Mouse (Mus musculus): ENCODE measurements around the gene Rabl6. TPM values are rescaled to one million over a fixed set of nuclear protein-coding genes. Genes with fewer than 3 reads are reported as not detected.

Gene Rabl6
- polyA plus RNA-seq, 1 experiment from 2014 or later = 64.3 TPM

- Histone ChIP-seq H3K36me3 (ENCODE audit: inconsistent target) (no peaks in the 10 kb centered on the region), H3K4me3 (ENCODE audit: inconsistent target) (no peak overlapping the region)
- WGBS (ENCODE audit: missing documents) = 60% methylated on average over 6 of the region's 6 CpGs
Observed at GRCm38 (mm10) chr2:25620386-25620785, 12.1 kb upstream of the Rabl6 start.

DNA sequence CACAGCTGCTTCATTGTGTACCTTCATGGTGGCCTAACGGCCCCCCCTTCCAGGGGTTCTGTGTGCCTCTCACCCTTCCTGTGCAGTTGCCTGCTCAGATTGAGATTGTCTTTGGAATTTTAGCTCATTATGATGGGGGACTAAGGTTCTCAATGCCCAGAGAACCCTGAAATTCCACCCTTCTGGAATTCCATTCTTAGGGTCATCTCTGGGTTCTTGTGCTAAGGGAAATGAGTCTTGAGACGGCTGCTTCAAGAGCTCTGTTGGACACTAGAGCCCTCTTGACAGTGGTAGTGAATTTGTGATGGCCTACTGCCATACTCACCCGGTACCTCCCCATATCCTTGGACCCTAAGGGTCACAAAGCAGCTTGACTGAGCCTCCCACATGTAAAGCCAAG is 9.3 kb upstream of the Rabl6 start, which contains the start of gene Ccdc183:
Gene Ccdc183, minus strand, starts transcription at position 101 of the 400 bp plus-strand sequence.
- 87% methylated on average over 3 of the region's 3 CpGs for WGBS (ENCODE audit: missing documents)
- Histone ChIP-seq H3K27ac (no peak within 1 kb of the TSS), H3K79me2 (ENCODE audit: inconsistent target) (no peaks in the 10 kb centered on the region), H3K4me3 (ENCODE audit: inconsistent target) (no peak within 1 kb of the TSS), H3K36me3 (ENCODE audit: inconsistent target) (no peaks in the 10 kb centered on the region)

More at GRCm38 (mm10) chr2:25620386-25620785, 12.1 kb upstream of the Rabl6 start:
- Histone ChIP-seq H3K79me2 (ENCODE audit: inconsistent target) (no peaks in the 10 kb centered on the region), H3K27ac (0 out of 2 replicates have a peak overlapping the region, but pooled peaks have one; percentile 62)

GRCm38 (mm10) chr2:25616398-25616797 is 8.1 kb upstream of the Rabl6 start:
- WGBS (ENCODE audit: missing documents) = 40% methylated on average over 18 of the region's 22 CpGs
- H3K4me3 ChIP-seq (ENCODE audit: inconsistent target) = no peak overlapping the region
- H3K79me2 ChIP-seq (ENCODE audit: inconsistent target) = no peaks in the 10 kb centered on the region
- no peaks in the 10 kb centered on the region for H3K36me3 ChIP-seq (ENCODE audit: inconsistent target)
- H3K27ac ChIP-seq = no peak overlapping the region

GRCm38 (mm10) chr2:25608671-25609070 is 350 bp upstream of the Rabl6 start:
- H3K36me3 ChIP-seq (ENCODE audit: inconsistent target) = peaks cover under 1% of the 10 kb centered on the region; the same call in 1 of the 2 replicates
- peaks cover 42% of the 10 kb centered on the region for H3K79me2 ChIP-seq (ENCODE audit: inconsistent target)
- H3K27ac ChIP-seq = no peak overlapping the region
- 56% methylated on average over 10 of the region's 10 CpGs for WGBS (ENCODE audit: missing documents)
- H3K4me3 ChIP-seq (ENCODE audit: inconsistent target) = no peak overlapping the region

GRCm38 (mm10) chr2:25602526-25602925 is 5.8 kb downstream of the Rabl6 start:
- H3K36me3 ChIP-seq (ENCODE audit: inconsistent target) = peaks cover 50% of the 10 kb centered on the region
- no peak overlapping the region for H3K4me3 ChIP-seq (ENCODE audit: inconsistent target)
- no peak overlapping the region for H3K27ac ChIP-seq
- peaks cover 49% of the 10 kb centered on the region for H3K79me2 ChIP-seq (ENCODE audit: inconsistent target)
- 93% methylated on average over 4 of the region's 5 CpGs for WGBS (ENCODE audit: missing documents)

DNA sequence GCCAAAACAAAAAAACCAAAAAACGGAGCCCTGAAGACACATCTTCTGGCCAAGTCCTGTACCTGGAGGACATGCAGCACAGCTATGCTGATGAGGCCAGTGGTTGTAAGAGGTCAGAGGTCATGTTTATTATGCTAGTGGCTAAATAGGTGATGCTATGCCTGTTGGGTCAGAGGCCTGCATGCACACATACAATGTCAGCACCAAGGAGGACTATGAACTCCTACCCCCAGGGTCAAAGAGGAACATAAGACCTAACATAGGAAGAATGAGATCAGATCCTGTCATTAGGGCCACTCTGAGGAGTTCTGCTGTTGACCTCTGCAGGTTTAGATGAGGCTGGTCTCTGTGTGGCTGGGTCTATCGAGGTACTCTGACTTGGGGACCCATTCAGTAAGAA is 8.3 kb downstream of the Rabl6 start:
- WGBS (ENCODE audit: missing documents) = 88% methylated on average over 2 of the region's 2 CpGs
- Histone ChIP-seq H3K79me2 (ENCODE audit: inconsistent target) (peaks cover 25% of the 10 kb centered on the region; the same call in 1 of the 2 replicates), H3K4me3 (ENCODE audit: inconsistent target) (no peak overlapping the region), H3K27ac (no peak overlapping the region), H3K36me3 (ENCODE audit: inconsistent target) (peaks cover 75% of the 10 kb centered on the region)

DNA sequence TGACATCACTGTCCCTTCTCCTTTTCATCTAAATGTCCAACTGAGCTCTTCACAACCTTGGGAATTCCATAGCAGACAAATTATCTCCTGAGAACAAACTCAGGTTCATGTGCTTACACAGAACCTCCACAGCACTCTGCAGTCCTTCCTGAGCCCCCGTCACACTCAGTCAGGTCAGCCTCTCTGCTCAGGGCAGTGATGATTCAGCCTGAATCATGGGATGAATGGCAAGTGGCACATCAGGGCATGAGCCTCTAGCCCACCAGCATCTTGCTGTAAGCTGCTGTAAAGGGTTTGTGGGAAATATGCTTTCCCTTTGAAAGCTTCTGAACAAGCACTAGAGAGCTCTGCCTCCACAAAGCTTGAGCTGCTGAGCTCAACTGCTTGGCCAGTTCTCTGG is 9.6 kb downstream of the Rabl6 start:
- peaks cover 82% of the 10 kb centered on the region for H3K36me3 ChIP-seq (ENCODE audit: inconsistent target)
- WGBS (ENCODE audit: missing documents) = 93% methylated on average over 1 of the region's 1 CpGs
- H3K79me2 ChIP-seq (ENCODE audit: inconsistent target) = peaks cover 12% of the 10 kb centered on the region; the same call in 1 of the 2 replicates
- no peak overlapping the region for H3K27ac ChIP-seq
- no peak overlapping the region for H3K4me3 ChIP-seq (ENCODE audit: inconsistent target)

- Histone ChIP-seq H3K36me3 (ENCODE audit: inconsistent target) (peaks cover 85% of the 10 kb centered on the region), H3K27ac (no peak overlapping the region), H3K79me2 (ENCODE audit: inconsistent target) (no peaks in the 10 kb centered on the region), H3K4me3 (ENCODE audit: inconsistent target) (no peak overlapping the region)
- 98% methylated on average over 5 of the region's 5 CpGs for WGBS (ENCODE audit: missing documents)
Observed at GRCm38 (mm10) chr2:25596765-25597510, 11.4 kb downstream of the Rabl6 start.

DNA sequence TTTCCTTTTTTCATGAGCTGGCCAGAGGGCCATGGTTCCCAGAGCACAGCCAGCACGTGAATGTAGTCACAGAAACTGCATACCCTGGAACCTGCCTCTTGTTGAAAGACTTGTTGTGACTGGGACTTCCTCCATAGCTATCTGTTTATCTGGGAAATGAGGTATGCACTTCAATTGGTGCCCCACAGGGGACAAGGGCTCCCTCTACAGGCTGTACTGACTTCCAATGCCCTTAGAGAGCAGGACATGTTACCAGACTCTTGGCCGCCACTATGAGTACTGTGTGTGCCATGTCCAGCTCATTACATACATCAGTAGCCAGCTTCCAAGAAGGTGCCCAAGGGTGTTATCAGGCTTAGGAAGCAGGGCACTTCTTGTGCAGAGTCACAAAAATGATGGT is 16.5 kb downstream of the Rabl6 start:
- 83% methylated on average over 2 of the region's 2 CpGs for WGBS (ENCODE audit: missing documents)
- H3K27ac ChIP-seq = no peak overlapping the region
- peaks cover 42% of the 10 kb centered on the region for H3K36me3 ChIP-seq (ENCODE audit: inconsistent target)
- no peak overlapping the region for H3K4me3 ChIP-seq (ENCODE audit: inconsistent target)
- no peaks in the 10 kb centered on the region for H3K79me2 ChIP-seq (ENCODE audit: inconsistent target)

- WGBS (ENCODE audit: missing documents) = 82% methylated on average over 8 of the region's 8 CpGs
- peak overlapping the region; percentile 79 for H3K27ac ChIP-seq
- H3K79me2 ChIP-seq (ENCODE audit: inconsistent target) = no peaks in the 10 kb centered on the region
- H3K36me3 ChIP-seq (ENCODE audit: inconsistent target) = peaks cover 36% of the 10 kb centered on the region
- H3K4me3 ChIP-seq (ENCODE audit: inconsistent target) = no peak overlapping the region
Observed at GRCm38 (mm10) chr2:25588227-25588907, 20.0 kb downstream of the Rabl6 start.

- H3K27ac ChIP-seq = peak overlapping the region; percentile 79
- H3K79me2 ChIP-seq (ENCODE audit: inconsistent target) = no peaks in the 10 kb centered on the region
- peaks cover 30% of the 10 kb centered on the region for H3K36me3 ChIP-seq (ENCODE audit: inconsistent target)
- WGBS (ENCODE audit: missing documents) = 96% methylated on average over 8 of the region's 8 CpGs
- H3K4me3 ChIP-seq (ENCODE audit: inconsistent target) = no peak overlapping the region
Observed at GRCm38 (mm10) chr2:25587290-25587689, 21.0 kb downstream of the Rabl6 start.

GRCm38 (mm10) chr2:25585601-25586000 is 22.7 kb downstream of the Rabl6 start:
- Histone ChIP-seq H3K4me3 (ENCODE audit: inconsistent target) (no peak overlapping the region), H3K27ac (no peak overlapping the region), H3K79me2 (ENCODE audit: inconsistent target) (no peaks in the 10 kb centered on the region), H3K36me3 (ENCODE audit: inconsistent target) (peaks cover 27% of the 10 kb centered on the region)
- 88% methylated on average over 3 of the region's 3 CpGs for WGBS (ENCODE audit: missing documents)

- Histone ChIP-seq H3K79me2 (ENCODE audit: inconsistent target) (no peaks in the 10 kb centered on the region), H3K27ac (no peak overlapping the region), H3K4me3 (ENCODE audit: inconsistent target) (no peak overlapping the region), H3K36me3 (ENCODE audit: inconsistent target) (peaks cover 27% of the 10 kb centered on the region)
- WGBS (ENCODE audit: missing documents) = 100% methylated on average over 4 of the region's 4 CpGs
Observed at GRCm38 (mm10) chr2:25584856-25585255, 23.5 kb downstream of the Rabl6 start.

DNA sequence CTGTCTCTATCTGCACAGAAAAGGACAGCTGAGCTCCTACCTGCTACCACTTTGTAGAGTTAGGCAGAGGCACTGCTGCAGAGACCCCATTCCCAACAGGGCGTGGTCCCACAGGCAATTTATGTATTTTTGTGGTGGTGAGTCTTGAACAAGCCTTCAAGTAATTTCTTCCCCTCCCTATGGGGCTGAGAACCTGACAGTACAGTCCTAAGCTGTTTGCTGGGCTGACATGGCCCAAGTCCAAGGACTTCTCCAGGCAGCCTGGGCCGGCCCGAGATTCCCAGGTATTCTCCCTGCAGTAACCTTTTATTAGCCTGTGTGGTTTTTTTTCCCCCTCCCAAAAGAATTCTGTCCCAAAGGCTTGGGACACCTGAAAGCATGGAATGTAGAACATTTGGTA is 24.2 kb downstream of the Rabl6 start:
- H3K4me3 ChIP-seq (ENCODE audit: inconsistent target) = no peak overlapping the region
- peaks cover 27% of the 10 kb centered on the region for H3K36me3 ChIP-seq (ENCODE audit: inconsistent target)
- H3K27ac ChIP-seq = no peak overlapping the region
- WGBS (ENCODE audit: missing documents) = 97% methylated on average over 3 of the region's 3 CpGs
- H3K79me2 ChIP-seq (ENCODE audit: inconsistent target) = no peaks in the 10 kb centered on the region

DNA sequence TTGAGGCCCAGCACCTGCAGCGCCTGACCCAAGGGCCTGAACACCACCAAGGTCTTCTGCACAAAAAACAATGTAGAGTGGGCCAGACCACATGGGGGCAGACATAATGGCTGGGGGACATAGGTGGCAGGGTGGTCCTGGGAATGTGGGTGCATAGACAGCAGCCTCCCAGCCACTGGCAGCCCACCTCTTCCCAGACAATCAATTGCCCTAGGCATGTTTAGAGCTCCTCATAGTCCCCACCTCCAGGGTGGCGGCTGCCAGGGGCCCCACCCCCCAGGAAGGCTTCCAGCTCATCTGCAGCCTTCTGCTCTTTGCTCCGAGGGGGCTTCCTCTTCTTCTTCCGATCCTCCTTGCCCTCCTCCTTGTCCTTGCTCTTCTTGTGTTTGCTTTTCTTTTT is 24.8 kb downstream of the Rabl6 start:
- Histone ChIP-seq H3K27ac (no peak overlapping the region), H3K36me3 (ENCODE audit: inconsistent target) (peaks cover 27% of the 10 kb centered on the region), H3K79me2 (ENCODE audit: inconsistent target) (no peaks in the 10 kb centered on the region), H3K4me3 (ENCODE audit: inconsistent target) (no peak overlapping the region)
- 76% methylated on average over 3 of the region's 4 CpGs for WGBS (ENCODE audit: missing documents)

Measured in macrophage (primary cell).